Mouse (Mus musculus) erythroblast, adult 5-6 weeks (primary cell): ENCODE data around the gene Cyb5r2. TPM values are rescaled to one million over a fixed set of nuclear protein-coding genes. Genes with fewer than 3 reads are reported as not detected.

Source experiments
- ATAC-seq: replicated peaks from 2 replicates; pipeline ENCODE4 v1.8.0; 2016; ENCODE audit warnings: moderate number of reproducible peaks, mild to moderate bottlenecking, moderate TSS enrichment, inconsistent platforms; ENCODE audit not compliant: poor library complexity, low FRiP score, severe bottlenecking
- total RNA-seq, 2 experiments: library from RNA; stranded (forward) in 1 of 2; stranded (reverse) in 1 of 2; fragments of 150-400 nt in 1 of 2; fragments of 200-764, 138-1000 nt in 1 of 2; gene quantifications; 2 replicates each; pipeline versions ENCODE4 v1.2.3 to v1.2.4; 2015 to 2017; ENCODE audit warnings: low replicate concordance in 2 of 2

Gene Cyb5r2
- total RNA-seq, 2 experiments from 2014 or later = not detected

DNA sequence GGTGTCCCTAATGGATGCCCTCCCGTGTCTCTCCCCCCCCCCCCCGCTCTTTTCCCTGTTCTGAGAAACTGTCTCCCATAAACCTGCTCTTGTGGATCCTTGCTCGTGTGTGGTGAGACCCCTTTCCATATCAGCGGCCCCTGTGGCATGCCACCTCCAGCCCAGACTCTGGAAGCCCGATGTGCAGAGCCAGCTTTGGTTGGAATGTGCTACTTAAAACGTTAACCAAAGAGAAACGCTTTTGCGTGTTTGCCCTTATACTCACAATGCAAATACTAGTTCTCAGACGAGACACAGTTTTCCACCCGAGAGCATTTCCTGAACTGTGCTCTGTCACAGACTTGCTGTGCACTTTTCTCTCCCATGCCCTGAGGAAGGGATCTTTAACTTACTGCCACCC is 27.2 kb downstream of the Cyb5r2 start:
- no peak for ATAC-seq

DNA sequence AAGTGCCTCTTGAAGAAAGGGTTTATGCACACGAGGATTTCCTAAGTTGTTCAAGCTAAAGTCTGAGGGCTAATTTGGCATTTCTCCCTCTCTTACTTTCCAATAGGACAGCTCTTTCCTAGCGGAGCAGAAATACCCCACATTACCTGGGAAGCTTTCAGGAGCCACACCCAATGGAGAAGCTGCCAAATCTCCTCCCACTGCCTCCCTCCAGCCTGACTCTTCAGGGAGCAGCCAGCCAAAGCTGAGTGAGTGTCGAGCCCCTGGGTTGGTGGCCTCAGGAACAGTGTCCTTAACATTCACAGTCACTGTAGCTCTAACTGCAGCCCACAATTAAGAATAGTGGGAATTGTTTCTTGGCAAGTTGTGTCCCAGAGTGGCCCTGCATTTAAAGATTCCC is 30.3 kb downstream of the Cyb5r2 start:
- ATAC-seq = no peak

DNA sequence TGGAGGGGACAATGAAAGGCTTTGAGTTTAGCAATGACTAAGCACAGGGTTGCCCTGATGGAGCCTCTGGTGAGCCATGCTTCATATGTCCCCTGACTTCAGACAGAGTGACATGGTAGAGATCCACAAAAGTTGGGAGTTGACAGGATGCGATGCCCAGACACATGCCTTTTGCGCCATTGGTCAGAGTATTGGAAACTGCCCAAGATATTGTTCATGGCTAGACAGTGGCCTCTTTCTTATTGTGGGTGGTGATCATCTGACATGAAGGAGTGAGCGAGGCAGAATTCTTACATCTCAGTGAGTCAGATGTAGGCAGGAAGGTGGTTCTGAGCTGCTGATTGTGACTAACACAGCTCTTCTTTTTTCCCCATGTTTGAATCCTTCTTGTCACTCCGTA is 35.3 kb downstream of the Cyb5r2 start:
- no peak for ATAC-seq

- ATAC-seq = no peak
These were observed 37.1 kb downstream of the Cyb5r2 start for GRCm38 (mm10) chr7:107720771-107721170.

DNA sequence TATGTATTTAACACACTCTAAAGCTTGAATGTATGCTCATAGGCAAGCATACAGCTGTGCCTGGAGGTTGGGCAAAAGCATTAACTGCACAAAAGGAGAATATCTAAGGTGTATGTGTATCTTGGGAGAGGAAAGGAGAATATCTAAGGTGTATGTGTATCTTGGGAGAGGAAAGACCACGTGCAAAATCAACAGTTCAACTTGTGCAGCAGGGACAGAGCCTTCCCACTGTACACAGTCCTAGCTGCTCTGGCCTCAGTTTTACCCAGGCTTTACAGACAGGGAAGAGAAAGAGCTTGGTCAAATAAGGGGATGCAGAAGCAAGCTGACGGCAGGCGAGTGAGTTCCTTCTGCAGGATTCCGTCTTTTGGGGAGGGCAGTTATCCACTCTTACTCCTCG is 43.8 kb downstream of the Cyb5r2 start:
- ATAC-seq = no peak

DNA sequence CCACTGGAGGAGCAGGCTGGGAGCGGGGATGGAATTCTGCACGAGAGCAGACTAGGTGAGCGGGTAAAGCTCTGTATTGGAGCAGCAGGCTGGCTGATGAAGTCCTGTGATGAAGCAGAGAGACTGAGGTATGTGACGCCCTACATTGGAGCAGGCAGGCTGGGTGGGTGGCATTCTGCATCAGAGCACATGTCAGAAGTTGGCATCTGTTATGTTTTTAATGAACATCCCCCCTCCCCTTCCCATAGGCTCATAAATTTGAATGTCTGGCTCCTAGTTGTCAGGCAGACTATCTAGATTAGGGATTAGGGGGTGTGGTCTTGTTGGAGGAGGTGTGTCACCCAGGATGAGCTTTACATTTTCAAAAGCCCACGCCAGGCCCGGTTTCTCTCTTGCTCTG is 45.1 kb downstream of the Cyb5r2 start:
- ATAC-seq = no peak

GRCm38 (mm10) chr7:107708491-107709112 is 49.2 kb downstream of the Cyb5r2 start:
- peak; percentile 74 for ATAC-seq

DNA sequence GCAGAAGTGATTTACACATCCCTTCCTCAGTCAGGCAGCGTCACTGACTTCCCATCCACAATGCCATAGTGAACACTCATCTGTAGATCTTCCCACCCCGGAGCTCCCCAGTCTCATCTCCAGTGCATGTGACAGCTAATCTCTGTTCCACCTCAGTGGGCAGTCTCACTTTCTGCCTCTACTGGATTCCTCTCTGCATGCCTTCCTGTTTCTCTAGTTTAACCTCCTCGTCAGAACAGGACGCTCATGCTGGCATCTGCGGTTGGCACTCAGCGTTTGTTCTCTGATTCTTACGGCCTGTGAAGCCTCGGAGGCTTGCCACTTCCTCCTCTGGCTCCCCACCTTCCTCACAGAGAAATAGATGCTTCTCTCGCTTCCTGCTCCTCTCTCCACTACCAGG is 50.2 kb downstream of the Cyb5r2 start:
- no peak for ATAC-seq

DNA sequence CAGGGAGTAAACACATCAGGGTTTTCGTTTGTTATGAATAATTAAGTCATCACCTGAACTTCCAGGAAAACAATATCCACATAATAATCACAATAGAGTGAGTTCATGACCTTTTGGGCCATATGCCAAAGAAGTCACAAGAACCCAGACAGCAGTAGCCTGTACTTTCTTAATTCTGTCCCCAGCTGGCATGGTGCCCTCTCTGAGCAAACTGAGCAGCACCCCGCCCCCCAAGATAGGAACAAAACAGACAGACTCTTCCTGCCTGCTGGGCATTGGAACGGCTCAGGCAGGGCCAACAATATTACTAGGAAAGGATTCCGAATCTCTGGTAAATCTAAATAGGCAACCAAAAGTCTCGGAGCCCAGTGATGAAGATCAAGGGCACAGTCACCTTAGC is 51.9 kb downstream of the Cyb5r2 start:
- ATAC-seq = no peak

- ATAC-seq = no peak
These were observed 55.1 kb downstream of the Cyb5r2 start for GRCm38 (mm10) chr7:107702461-107703380.

- no peak for ATAC-seq
These were observed 57.2 kb downstream of the Cyb5r2 start for GRCm38 (mm10) chr7:107700646-107701045.

GRCm38 (mm10) chr7:107699926-107700325 is 57.9 kb downstream of the Cyb5r2 start:
- ATAC-seq = no peak

Other genes with a start within 250 kb of the Cyb5r2 start
- not detected in 2 replicates for gene Olfml1, start 190.6 kb downstream of the Cyb5r2 start, total RNA-seq (2015; ENCODE audit: low replicate concordance)
- not detected in 2 replicates for gene Olfml1, start 190.6 kb downstream of the Cyb5r2 start, total RNA-seq (2017; ENCODE audit: low replicate concordance)
- 2.3 and 2.9 TPM in 2 replicates for gene Ppfibp2, start 162.8 kb downstream of the Cyb5r2 start, total RNA-seq (2015; ENCODE audit: low replicate concordance)
- gene Ppfibp2, start 162.8 kb downstream of the Cyb5r2 start, total RNA-seq (2017; ENCODE audit: low replicate concordance) = 2.4 and 3.1 TPM in 2 replicates
- gene 5330417H12Rik, start 132.9 kb downstream of the Cyb5r2 start, total RNA-seq (2015; ENCODE audit: low replicate concordance) = not detected in 2 replicates
- not detected in 2 replicates for gene 5330417H12Rik, start 132.9 kb downstream of the Cyb5r2 start, total RNA-seq (2017; ENCODE audit: low replicate concordance)
- not detected in 2 replicates for gene Ovch2, start 43.2 kb upstream of the Cyb5r2 start, total RNA-seq (2015; ENCODE audit: low replicate concordance)
- not detected in 2 replicates for gene Ovch2, start 43.2 kb upstream of the Cyb5r2 start, total RNA-seq (2017; ENCODE audit: low replicate concordance)
- not detected in 2 replicates for gene Olfr467, start 54.2 kb upstream of the Cyb5r2 start, total RNA-seq (2015; ENCODE audit: low replicate concordance)
- gene Olfr467, start 54.2 kb upstream of the Cyb5r2 start, total RNA-seq (2017; ENCODE audit: low replicate concordance) = not detected in 2 replicates
- gene Olfr469, start 67.5 kb upstream of the Cyb5r2 start, total RNA-seq (2015; ENCODE audit: low replicate concordance) = not detected in 2 replicates
- gene Olfr469, start 67.5 kb upstream of the Cyb5r2 start, total RNA-seq (2017; ENCODE audit: low replicate concordance) = not detected in 2 replicates
- gene Olfr470, start 89.5 kb upstream of the Cyb5r2 start, total RNA-seq (2015; ENCODE audit: low replicate concordance) = not detected in 2 replicates
- gene Olfr470, start 89.5 kb upstream of the Cyb5r2 start, total RNA-seq (2017; ENCODE audit: low replicate concordance) = 0.43 TPM in 1 of 2 replicates, not detected in the other
- not detected in 2 replicates for gene Olfr472, start 139.9 kb upstream of the Cyb5r2 start, total RNA-seq (2015; ENCODE audit: low replicate concordance)
- not detected in 2 replicates for gene Olfr472, start 139.9 kb upstream of the Cyb5r2 start, total RNA-seq (2017; ENCODE audit: low replicate concordance)
- gene Olfr473, start 172.4 kb upstream of the Cyb5r2 start, total RNA-seq (2015; ENCODE audit: low replicate concordance) = not detected in 2 replicates
- gene Olfr473, start 172.4 kb upstream of the Cyb5r2 start, total RNA-seq (2017; ENCODE audit: low replicate concordance) = not detected in 2 replicates
- gene Olfr474, start 196.6 kb upstream of the Cyb5r2 start, total RNA-seq (2015; ENCODE audit: low replicate concordance) = not detected in 2 replicates
- not detected in 2 replicates for gene Olfr474, start 196.6 kb upstream of the Cyb5r2 start, total RNA-seq (2017; ENCODE audit: low replicate concordance)
- gene Olfr476, start 206.8 kb upstream of the Cyb5r2 start, total RNA-seq (2015; ENCODE audit: low replicate concordance) = not detected in 2 replicates
- not detected in 2 replicates for gene Olfr476, start 206.8 kb upstream of the Cyb5r2 start, total RNA-seq (2017; ENCODE audit: low replicate concordance)
- not detected in 2 replicates for gene Olfr477, start 228.7 kb upstream of the Cyb5r2 start, total RNA-seq (2015; ENCODE audit: low replicate concordance)
- not detected in 2 replicates for gene Olfr477, start 228.7 kb upstream of the Cyb5r2 start, total RNA-seq (2017; ENCODE audit: low replicate concordance)